In genomic region chr4:115062540-115062874, GRCm38 (mm10) we compare ENCODE assay signal across 9 mouse cellular contexts. TPM values are rescaled to one million over a fixed set of nuclear protein-coding genes. Genes with fewer than 3 reads are reported as not detected.
A peak's percentile ranks its signal among the peaks of the same experiment; 100 is the strongest.
DNase-seq lines count a peak whose midpoint lies in the region; ATAC-seq lines count a peak whose summit lies in the region.
"Had no signal": no experiment of that assay in that cellular context is flagged by ENCODE, and none has a peak within 500 bp of the region (broad histone marks: within the 10 kb centered on the region; RNA-seq: fewer than 3 reads in every experiment).

No protein-coding gene starts in this region.

- H3K4me2 ChIP-seq in kidney, embryonic 15.5 days, result peak overlapping the region; percentile 100
- peak overlapping the region; percentile 96 for H3K4me2 ChIP-seq in embryonic facial prominence, embryonic 14.5 days (ENCODE audit: low read depth, low read length)
- peak overlapping the region; percentile 85 for H3K4me2 ChIP-seq in neural tube, embryonic 11.5 days (ENCODE audit: low read depth)

- no peak overlapping the region for H3K27ac ChIP-seq in kidney, embryonic 15.5 days
- no peak overlapping the region for H3K27ac ChIP-seq in embryonic facial prominence, embryonic 14.5 days (replicated peaks; ENCODE audit: low read depth, low read length)
- H3K27ac ChIP-seq in limb, embryonic 10.5 days, result no peak overlapping the region
- no peak overlapping the region for H3K27ac ChIP-seq in neural tube, embryonic 11.5 days (ENCODE audit: low read depth, low read length)

- DNase-seq in kidney, postnatal 25 days, result no peak
- no peak for DNase-seq in embryonic facial prominence, embryonic 14.5 days (ENCODE audit: low spot score)
- peak; percentile 54 for DNase-seq in limb, embryonic 10.5 days (ENCODE audit: low spot score)
- DNase-seq in neural tube, embryonic 11.5 days (ENCODE audit: low spot score), result peak; percentile 23
- no peak for DNase-seq in thymus, postnatal 4 days
- no peak for DNase-seq in adipocyte (ENCODE audit: low spot score)
- no peak for DNase-seq in gastrocnemius, postnatal 25 days

- H3K9me3 ChIP-seq in kidney, embryonic 15.5 days (replicated peaks), result no peaks in the 10 kb centered on the region
- H3K9me3 ChIP-seq in embryonic facial prominence, embryonic 14.5 days (ENCODE audit: control insufficient read depth, low read length), result no peaks in the 10 kb centered on the region
- H3K9me3 ChIP-seq in limb, embryonic 10.5 days (replicated peaks), result no peaks in the 10 kb centered on the region
- no peaks in the 10 kb centered on the region for H3K9me3 ChIP-seq in neural tube, embryonic 11.5 days (ENCODE audit: control insufficient read depth, low read length)

- H3K27me3 ChIP-seq in kidney, embryonic 15.5 days, result peaks cover 96% of the 10 kb centered on the region
- H3K27me3 ChIP-seq in embryonic facial prominence, embryonic 14.5 days (replicated peaks; ENCODE audit: control insufficient read depth, insufficient read depth, low read length), result peaks cover 96% of the 10 kb centered on the region
- peaks cover 100% of the 10 kb centered on the region for H3K27me3 ChIP-seq in limb, embryonic 10.5 days (ENCODE audit: low read depth, poor library complexity, severe bottlenecking)
- H3K27me3 ChIP-seq in neural tube, embryonic 11.5 days (ENCODE audit: control insufficient read depth, insufficient read depth, low read length), result peaks cover 85% of the 10 kb centered on the region

- peak overlapping the region; percentile 58 for H3K4me3 ChIP-seq in kidney, embryonic 15.5 days (replicated peaks)
- peak overlapping the region; percentile 51 for H3K4me3 ChIP-seq in embryonic facial prominence, embryonic 14.5 days (ENCODE audit: low read depth, low read length)
- peak overlapping the region; percentile 61 for H3K4me3 ChIP-seq in limb, embryonic 10.5 days
- peak overlapping the region; percentile 44 for H3K4me3 ChIP-seq in neural tube, embryonic 11.5 days (ENCODE audit: low read depth, low read length)

- 0 out of 2 replicates have a peak, but pooled peaks have one; percentile 12 for ATAC-seq in kidney, embryonic 15.5 days (replicated peaks; ENCODE audit: low FRiP score)
- ATAC-seq in embryonic facial prominence, embryonic 14.5 days (ENCODE audit: low read depth), result no peak
- no peak for ATAC-seq in neural tube, embryonic 11.5 days (ENCODE audit: insufficient read depth, low FRiP score, low TSS enrichment)

- peak overlapping the region; percentile 55; the same call in 1 of the 2 replicates for H3K9ac ChIP-seq in kidney, embryonic 15.5 days
- peak overlapping the region; percentile 51; the same call in 1 of the 2 replicates for H3K9ac ChIP-seq in embryonic facial prominence, embryonic 14.5 days (ENCODE audit: low read depth, low read length)
- H3K9ac ChIP-seq in neural tube, embryonic 11.5 days (ENCODE audit: low read length), result no peak overlapping the region

- H3K36me3 ChIP-seq in kidney, embryonic 15.5 days, result no peaks in the 10 kb centered on the region
- H3K36me3 ChIP-seq in embryonic facial prominence, embryonic 14.5 days (ENCODE audit: control insufficient read depth, insufficient read depth, low read length), result no peaks in the 10 kb centered on the region
- H3K36me3 ChIP-seq in limb, embryonic 10.5 days, result no peaks in the 10 kb centered on the region
- no peaks in the 10 kb centered on the region for H3K36me3 ChIP-seq in neural tube, embryonic 11.5 days (ENCODE audit: control insufficient read depth, insufficient read depth, low read length)

- WGBS in kidney, embryonic 15.5 days, result 0% methylated on average over 9 of the region's 9 CpGs
- WGBS in embryonic facial prominence, embryonic 14.5 days, result 1% methylated on average over 9 of the region's 9 CpGs
- WGBS in limb, embryonic 10.5 days, result 3% methylated on average over 9 of the region's 9 CpGs
- WGBS in neural tube, embryonic 11.5 days, result 2% methylated on average over 9 of the region's 9 CpGs

- peaks cover 22% of the 10 kb centered on the region for H3K4me1 ChIP-seq in kidney, embryonic 15.5 days
- peaks cover 8% of the 10 kb centered on the region; the same call in 1 of the 2 replicates for H3K4me1 ChIP-seq in embryonic facial prominence, embryonic 14.5 days (ENCODE audit: control insufficient read depth, insufficient read depth, low read length)
- H3K4me1 ChIP-seq in limb, embryonic 10.5 days, result peaks cover 24% of the 10 kb centered on the region
- peaks cover 13% of the 10 kb centered on the region for H3K4me1 ChIP-seq in neural tube, embryonic 11.5 days (ENCODE audit: control insufficient read depth, insufficient read depth, low read length)

RNA-seq across cellular contexts. Expression of gene Tal1, which starts 6.3 kb away (rescaled TPM):
- 1.1 and 1.4 TPM in 2 replicates for polyA plus RNA-seq in kidney, embryonic 15.5 days (2015; fragmentation: Nextera tagmentation; extraction: Ambion mirVana)
- 1.3 and 1.6 TPM in 2 replicates for polyA plus RNA-seq in embryonic facial prominence, embryonic 14.5 days (2014; fragmentation: Nextera tagmentation; extraction: Ambion mirVana)
- 1.7 TPM in 2 replicates for polyA plus RNA-seq in limb, embryonic 10.5 days (2016; fragmentation: Nextera tagmentation; extraction: Ambion mirVana)
- polyA plus RNA-seq in neural tube, embryonic 11.5 days (2014; fragmentation: Nextera tagmentation; extraction: Ambion mirVana), result 6.7 and 7.5 TPM in 2 replicates
- 1 to 10 TPM in 1 of 2 experiments, under 1 TPM in 1; 0.46 to 1.3 TPM for total RNA-seq in gastrocnemius, postnatal 25 days (2021)

RNA-seq across cellular contexts. Expression of gene Pdzk1ip1, which starts 26.0 kb away (rescaled TPM):
- polyA plus RNA-seq in kidney, embryonic 15.5 days (2015; fragmentation: Nextera tagmentation; extraction: Ambion mirVana), result 161 and 191 TPM in 2 replicates
- 7.7 and 18.5 TPM in 2 replicates for polyA plus RNA-seq in embryonic facial prominence, embryonic 14.5 days (2014; fragmentation: Nextera tagmentation; extraction: Ambion mirVana)
- 6.8 and 9.0 TPM in 2 replicates for polyA plus RNA-seq in limb, embryonic 10.5 days (2016; fragmentation: Nextera tagmentation; extraction: Ambion mirVana)
- polyA plus RNA-seq in neural tube, embryonic 11.5 days (2014; fragmentation: Nextera tagmentation; extraction: Ambion mirVana), result 9.7 and 14.7 TPM in 2 replicates
- total RNA-seq in gastrocnemius, postnatal 25 days (2021), result not detected
- total RNA-seq: monocyte, adult 5-6 weeks had no signal

Comparison
In these comparisons a context has a peak if more than half of its experiments do, and no peak if none do; other contexts are left out.
1. DNase-seq: peak in limb, embryonic 10.5 days (single experiment) and neural tube, embryonic 11.5 days (single experiment); none in kidney, postnatal 25 days (0 of 2), embryonic facial prominence, embryonic 14.5 days (single experiment), thymus, postnatal 4 days (single experiment), adipocyte (single experiment) and gastrocnemius, postnatal 25 days (single experiment).
2. Peak in every context shown above with its lines, with median percentiles within 50 percentile points of each other: H3K4me2 ChIP-seq and H3K4me3 ChIP-seq.